Mouse (Mus musculus): Measurements from ENCODE around the gene Nrbf2. TPM values are rescaled to one million over a fixed set of nuclear protein-coding genes. Genes with fewer than 3 reads are reported as not detected.

Nrbf2 gene
- polyA plus RNA-seq, 1 experiment from 2014 or later, result 42.4 TPM

- no peak overlapping the region for H3K4me3 ChIP-seq
- H3K4me2 ChIP-seq (replicated peaks), result no peak overlapping the region
- H3K9ac ChIP-seq, result no peak overlapping the region
- H3K27ac ChIP-seq, result no peak overlapping the region
- no peak for ATAC-seq (ENCODE audit: low FRiP score, low read depth)
- H3K9me3 ChIP-seq, result no peaks in the 10 kb centered on the region
- H3K4me1 ChIP-seq, result peaks cover 16% of the 10 kb centered on the region
- H3K36me3 ChIP-seq, result no peaks in the 10 kb centered on the region
- H3K27me3 ChIP-seq (replicated peaks), result no peaks in the 10 kb centered on the region
- 60% methylated on average over 3 of the region's 3 CpGs for WGBS
These were observed 2.8 kb upstream of the Nrbf2 start for GRCm38 (mm10) chr10:67287877-67288276.

- peak overlapping the region; percentile 91 for H3K4me3 ChIP-seq
- ATAC-seq (ENCODE audit: low FRiP score, low read depth), result peak; percentile 75
- WGBS, result 0% methylated on average over 40 of the region's 41 CpGs
- H3K27me3 ChIP-seq (replicated peaks), result no peaks in the 10 kb centered on the region
- H3K4me1 ChIP-seq, result peaks cover 16% of the 10 kb centered on the region
- H3K4me2 ChIP-seq (replicated peaks), result peak overlapping the region; percentile 91
- 0 out of 2 replicates have a peak overlapping the region, but pooled peaks have one; percentile 32 for H3K27ac ChIP-seq
- no peaks in the 10 kb centered on the region for H3K36me3 ChIP-seq
- H3K9me3 ChIP-seq, result no peaks in the 10 kb centered on the region
- peak overlapping the region; percentile 87 for H3K9ac ChIP-seq
These were observed 337 bp downstream of the Nrbf2 start for GRCm38 (mm10) chr10:67284761-67285175.

- no peaks in the 10 kb centered on the region for H3K9me3 ChIP-seq
- 3% methylated on average over 10 of the region's 10 CpGs for WGBS
- peaks cover 16% of the 10 kb centered on the region for H3K4me1 ChIP-seq
- ATAC-seq (ENCODE audit: low FRiP score, low read depth), result no peak
- peak overlapping the region; percentile 87 for H3K9ac ChIP-seq
- H3K27me3 ChIP-seq (replicated peaks), result no peaks in the 10 kb centered on the region
- H3K27ac ChIP-seq, result 0 out of 2 replicates have a peak overlapping the region, but pooled peaks have one; percentile 32
- peak overlapping the region; percentile 91 for H3K4me3 ChIP-seq
- H3K4me2 ChIP-seq (replicated peaks), result peak overlapping the region; percentile 91
- no peaks in the 10 kb centered on the region for H3K36me3 ChIP-seq
These were observed 794 bp downstream of the Nrbf2 start for GRCm38 (mm10) chr10:67284311-67284710.

GRCm38 (mm10) chr10:67283516-67283915, 1.6 kb downstream of the Nrbf2 start:
- WGBS, result 90% methylated on average over 9 of the region's 9 CpGs
- no peak for ATAC-seq (ENCODE audit: low FRiP score, low read depth)
- H3K4me3 ChIP-seq, result no peak overlapping the region
- peaks cover 16% of the 10 kb centered on the region for H3K4me1 ChIP-seq
- H3K36me3 ChIP-seq, result no peaks in the 10 kb centered on the region
- H3K27ac ChIP-seq, result no peak overlapping the region
- peak overlapping the region; percentile 91 for H3K4me2 ChIP-seq (replicated peaks)
- no peak overlapping the region for H3K9ac ChIP-seq
- H3K9me3 ChIP-seq, result no peaks in the 10 kb centered on the region
- no peaks in the 10 kb centered on the region for H3K27me3 ChIP-seq (replicated peaks)

GRCm38 (mm10) chr10:67282531-67282930, 2.6 kb downstream of the Nrbf2 start:
- peaks cover 16% of the 10 kb centered on the region for H3K4me1 ChIP-seq
- no peaks in the 10 kb centered on the region for H3K36me3 ChIP-seq
- H3K9me3 ChIP-seq, result no peaks in the 10 kb centered on the region
- no peak for ATAC-seq (ENCODE audit: low FRiP score, low read depth)
- H3K4me3 ChIP-seq, result no peak overlapping the region
- no peak overlapping the region for H3K27ac ChIP-seq
- H3K4me2 ChIP-seq (replicated peaks), result no peak overlapping the region
- no peaks in the 10 kb centered on the region for H3K27me3 ChIP-seq (replicated peaks)
- WGBS, result 92% methylated on average over 2 of the region's 2 CpGs
- no peak overlapping the region for H3K9ac ChIP-seq

- no peak overlapping the region for H3K4me3 ChIP-seq
- H3K27me3 ChIP-seq (replicated peaks), result no peaks in the 10 kb centered on the region
- H3K9me3 ChIP-seq, result no peaks in the 10 kb centered on the region
- H3K4me1 ChIP-seq, result peaks cover 16% of the 10 kb centered on the region
- H3K9ac ChIP-seq, result no peak overlapping the region
- no peak overlapping the region for H3K27ac ChIP-seq
- ATAC-seq (ENCODE audit: low FRiP score, low read depth), result no peak
- 91% methylated on average over 8 of the region's 8 CpGs for WGBS
- no peaks in the 10 kb centered on the region for H3K36me3 ChIP-seq
- H3K4me2 ChIP-seq (replicated peaks), result no peak overlapping the region
These were observed 3.3 kb downstream of the Nrbf2 start for GRCm38 (mm10) chr10:67281852-67282251.

- H3K27me3 ChIP-seq (replicated peaks), result no peaks in the 10 kb centered on the region
- no peak overlapping the region for H3K4me2 ChIP-seq (replicated peaks)
- peaks cover 22% of the 10 kb centered on the region for H3K36me3 ChIP-seq
- H3K4me1 ChIP-seq, result no peaks in the 10 kb centered on the region
- ATAC-seq (ENCODE audit: low FRiP score, low read depth), result no peak
- H3K27ac ChIP-seq, result no peak overlapping the region
- no peaks in the 10 kb centered on the region for H3K9me3 ChIP-seq
- H3K4me3 ChIP-seq, result no peak overlapping the region
- no peak overlapping the region for H3K9ac ChIP-seq
These were observed 9.2 kb downstream of the Nrbf2 start for GRCm38 (mm10) chr10:67275916-67276315.

GRCm38 (mm10) chr10:67264852-67265251, 20.3 kb downstream of the Nrbf2 start:
- Histone ChIP-seq H3K36me3 (peaks cover 27% of the 10 kb centered on the region; the same call in 1 of the 2 replicates), H3K4me1 (no peaks in the 10 kb centered on the region), H3K4me3 (no peak overlapping the region), H3K9ac (no peak overlapping the region), H3K27ac (no peak overlapping the region), H3K4me2 (replicated peaks) (no peak overlapping the region), H3K27me3 (replicated peaks) (no peaks in the 10 kb centered on the region), H3K9me3 (no peaks in the 10 kb centered on the region)
- ATAC-seq (ENCODE audit: low FRiP score, low read depth), result no peak
- 67% methylated on average over 1 of the region's 1 CpGs for WGBS

- no peaks in the 10 kb centered on the region for H3K9me3 ChIP-seq
- no peaks in the 10 kb centered on the region for H3K27me3 ChIP-seq (replicated peaks)
- no peak overlapping the region for H3K4me2 ChIP-seq (replicated peaks)
- no peak overlapping the region for H3K9ac ChIP-seq
- no peak for ATAC-seq (ENCODE audit: low FRiP score, low read depth)
- H3K4me3 ChIP-seq, result no peak overlapping the region
- no peaks in the 10 kb centered on the region for H3K4me1 ChIP-seq
- 88% methylated on average over 1 of the region's 1 CpGs for WGBS
- H3K36me3 ChIP-seq, result peaks cover 64% of the 10 kb centered on the region
- H3K27ac ChIP-seq, result no peak overlapping the region
These were observed 32.0 kb downstream of the Nrbf2 start for GRCm38 (mm10) chr10:67253115-67253514.

GRCm38 (mm10) chr10:67252353-67252752, 32.8 kb downstream of the Nrbf2 start:
- H3K4me2 ChIP-seq (replicated peaks), result no peak overlapping the region
- peaks cover 66% of the 10 kb centered on the region for H3K36me3 ChIP-seq
- H3K4me1 ChIP-seq, result no peaks in the 10 kb centered on the region
- WGBS, result 59% methylated on average over 5 of the region's 5 CpGs
- no peak overlapping the region for H3K9ac ChIP-seq
- no peaks in the 10 kb centered on the region for H3K9me3 ChIP-seq
- no peaks in the 10 kb centered on the region for H3K27me3 ChIP-seq (replicated peaks)
- no peak overlapping the region for H3K27ac ChIP-seq
- no peak for ATAC-seq (ENCODE audit: low FRiP score, low read depth)
- H3K4me3 ChIP-seq, result no peak overlapping the region

- H3K4me3 ChIP-seq, result no peak overlapping the region
- no peaks in the 10 kb centered on the region for H3K4me1 ChIP-seq
- no peak overlapping the region for H3K27ac ChIP-seq
- no peak for ATAC-seq (ENCODE audit: low FRiP score, low read depth)
- no peak overlapping the region for H3K9ac ChIP-seq
- no peaks in the 10 kb centered on the region for H3K27me3 ChIP-seq (replicated peaks)
- H3K9me3 ChIP-seq, result no peaks in the 10 kb centered on the region
- WGBS, result 97% methylated on average over 6 of the region's 6 CpGs
- no peak overlapping the region for H3K4me2 ChIP-seq (replicated peaks)
- H3K36me3 ChIP-seq, result peaks cover 69% of the 10 kb centered on the region
These were observed 34.3 kb downstream of the Nrbf2 start for GRCm38 (mm10) chr10:67250846-67251245.

- Histone ChIP-seq H3K4me2 (replicated peaks) (no peak overlapping the region), H3K27me3 (replicated peaks) (no peaks in the 10 kb centered on the region), H3K9me3 (no peaks in the 10 kb centered on the region), H3K27ac (no peak overlapping the region), H3K9ac (no peak overlapping the region), H3K4me3 (no peak overlapping the region), H3K36me3 (peaks cover 69% of the 10 kb centered on the region), H3K4me1 (no peaks in the 10 kb centered on the region)
- WGBS, result 95% methylated on average over 2 of the region's 2 CpGs
- ATAC-seq (ENCODE audit: low FRiP score, low read depth), result no peak
These were observed 35.6 kb downstream of the Nrbf2 start for GRCm38 (mm10) chr10:67249486-67249885.

GRCm38 (mm10) chr10:67247145-67247544, 38.0 kb downstream of the Nrbf2 start:
- 89% methylated on average over 4 of the region's 4 CpGs for WGBS
- ATAC-seq (ENCODE audit: low FRiP score, low read depth), result no peak
- Histone ChIP-seq H3K4me2 (replicated peaks) (no peak overlapping the region), H3K27ac (no peak overlapping the region), H3K9me3 (no peaks in the 10 kb centered on the region), H3K4me1 (no peaks in the 10 kb centered on the region), H3K36me3 (peaks cover 67% of the 10 kb centered on the region), H3K4me3 (no peak overlapping the region), H3K27me3 (replicated peaks) (no peaks in the 10 kb centered on the region), H3K9ac (no peak overlapping the region)
